Mouse (Mus musculus) liver, embryonic 15.5 days (tissue): Measurements from ENCODE around the gene Lrrc4b. TPM values are rescaled to one million over a fixed set of nuclear protein-coding genes. Genes with fewer than 3 reads are reported as not detected.

Experiments
- ATAC-seq: fragments of 200-750 bp; cut with Nextera tagmentation; 2 replicates; pipeline ENCODE4 v1.8.0; 2017; ENCODE audit warnings: moderate number of reproducible peaks, mild to moderate bottlenecking, moderate library complexity; ENCODE audit not compliant: insufficient read depth
- H3K27ac ChIP-seq: fragments of 300-500 bp; sonication (generic); replicated peaks from 2 replicates; pipeline ENCODE4 v1.5.1; 2015; ENCODE audit warnings: mild to moderate bottlenecking, inconsistent platforms
- H3K27me3 ChIP-seq: fragments of 300-500 bp; sonication (generic); 2 replicates; pipeline ENCODE4 v1.6.1; 2015; ENCODE audit warnings: mild to moderate bottlenecking, inconsistent platforms
- H3K36me3 ChIP-seq: fragments of 300-500 bp; sonication (generic); replicated peaks from 2 replicates; pipeline ENCODE4 v1.6.1; 2015; ENCODE audit warnings: moderate library complexity, mild to moderate bottlenecking, inconsistent platforms
- H3K4me1 ChIP-seq: fragments of 300-500 bp; sonication (generic); replicated peaks from 2 replicates; pipeline ENCODE4 v1.6.1; 2015; ENCODE audit warnings: inconsistent platforms
- H3K4me2 ChIP-seq: fragments of 300-500 bp; sonication (generic); 2 replicates; pipeline ENCODE4 v1.6.1; 2015; ENCODE audit warnings: moderate library complexity, mild to moderate bottlenecking, inconsistent platforms
- H3K4me3 ChIP-seq: fragments of 300-500 bp; sonication (generic); replicated peaks from 2 replicates; pipeline ENCODE4 v1.5.1; 2015; ENCODE audit warnings: mild to moderate bottlenecking, inconsistent platforms
- H3K9ac ChIP-seq: fragments of 300-500 bp; sonication (generic); 2 replicates; pipeline ENCODE4 v1.6.1; 2015; ENCODE audit warnings: moderate library complexity, mild to moderate bottlenecking, inconsistent platforms
- H3K9me3 ChIP-seq: fragments of 300-500 bp; sonication (generic); replicated peaks from 2 replicates; pipeline ENCODE4 v1.6.1; 2016; ENCODE audit warnings: inconsistent platforms
- WGBS: fragments of 180-500 bp; shearing (Covaris S2); methylation state at CpG from one replicate; pipeline ENCODE4 v1.1.7; 2015; ENCODE audit warnings: mixed read lengths; ENCODE audit not compliant: insufficient replicate concordance; 5-methylcytosine and 5-hydroxymethylcytosine counted together
- polyA plus RNA-seq: library from polyadenylated mRNA; unstranded; fragments of >200 nt; fragmentation: Nextera tagmentation; extraction: Ambion mirVana; gene quantifications from 2 replicates; pipeline ENCODE4 v1.2.1, GENCODE M21; 2015

Gene Lrrc4b
- polyA plus RNA-seq, 1 experiment from 2014 or later = not detected

DNA sequence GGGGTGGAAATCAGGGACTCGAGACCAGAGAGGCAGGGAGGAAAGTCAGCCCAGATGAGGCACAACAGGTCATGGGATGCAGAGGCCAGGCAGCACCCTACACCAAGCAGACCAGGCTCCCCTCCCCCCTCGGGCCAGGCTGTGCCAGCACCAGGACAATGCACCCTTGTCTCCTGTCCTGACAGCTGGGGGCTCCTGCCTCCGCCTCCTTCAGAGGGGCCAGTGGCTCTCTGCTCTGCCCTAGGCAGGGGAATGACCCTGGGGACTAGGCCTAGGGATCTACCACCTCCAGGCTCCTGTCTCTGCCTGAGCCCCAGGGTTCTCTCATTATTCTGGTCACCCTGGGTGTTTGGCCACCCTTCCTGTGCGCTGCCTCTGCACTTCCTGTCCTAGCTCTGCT lies 45.6 kb downstream of the Lrrc4b start:
- H3K27ac ChIP-seq = no peak overlapping the region; the same call in 1 of the 2 replicates
- H3K4me3 ChIP-seq = no peak overlapping the region
- peaks cover 68% of the 10 kb centered on the region for H3K27me3 ChIP-seq
- ATAC-seq = no peak
- no peak overlapping the region for H3K9ac ChIP-seq
- H3K4me2 ChIP-seq = no peak overlapping the region
- H3K4me1 ChIP-seq = peaks cover 66% of the 10 kb centered on the region
- 23% methylated on average over 4 of the region's 4 CpGs for WGBS
- H3K36me3 ChIP-seq = peaks cover 24% of the 10 kb centered on the region
- H3K9me3 ChIP-seq = no peaks in the 10 kb centered on the region

DNA sequence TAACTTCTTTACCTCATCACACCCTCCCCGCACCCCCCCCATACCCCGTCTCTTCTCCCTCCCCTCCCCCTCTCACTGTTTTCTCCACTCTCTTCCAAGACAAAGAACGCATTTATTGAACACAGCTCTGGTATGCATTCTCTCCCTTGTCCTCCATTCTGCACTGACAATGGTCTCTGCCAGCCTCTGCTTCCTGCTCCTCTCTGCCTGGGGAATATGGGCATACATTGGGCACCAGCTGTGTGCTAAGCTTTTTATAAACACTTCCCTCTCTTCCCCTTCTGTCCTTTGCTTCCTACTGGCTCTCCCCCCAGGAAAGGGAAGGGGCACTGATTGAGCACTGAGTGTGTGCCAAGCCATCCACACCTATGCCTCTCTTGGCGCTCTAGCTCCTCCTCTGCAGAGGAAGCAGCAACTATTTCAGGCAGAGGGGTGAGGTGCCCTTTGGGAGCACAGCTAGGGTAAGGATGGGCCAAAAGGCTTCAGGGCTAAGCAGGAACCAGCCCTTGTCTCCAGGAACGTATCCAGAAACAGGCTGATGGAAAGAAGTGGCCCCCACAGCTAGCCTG lies 46.3 kb downstream of the Lrrc4b start:
- Histone ChIP-seq H3K27ac (no peak overlapping the region), H3K36me3 (peaks cover 16% of the 10 kb centered on the region), H3K4me1 (peaks cover 61% of the 10 kb centered on the region), H3K4me2 (no peak overlapping the region), H3K4me3 (no peak overlapping the region), H3K9me3 (no peaks in the 10 kb centered on the region), H3K27me3 (peaks cover 75% of the 10 kb centered on the region), H3K9ac (no peak overlapping the region)
- 25% methylated on average over 5 of the region's 5 CpGs for WGBS
- no peak for ATAC-seq

DNA sequence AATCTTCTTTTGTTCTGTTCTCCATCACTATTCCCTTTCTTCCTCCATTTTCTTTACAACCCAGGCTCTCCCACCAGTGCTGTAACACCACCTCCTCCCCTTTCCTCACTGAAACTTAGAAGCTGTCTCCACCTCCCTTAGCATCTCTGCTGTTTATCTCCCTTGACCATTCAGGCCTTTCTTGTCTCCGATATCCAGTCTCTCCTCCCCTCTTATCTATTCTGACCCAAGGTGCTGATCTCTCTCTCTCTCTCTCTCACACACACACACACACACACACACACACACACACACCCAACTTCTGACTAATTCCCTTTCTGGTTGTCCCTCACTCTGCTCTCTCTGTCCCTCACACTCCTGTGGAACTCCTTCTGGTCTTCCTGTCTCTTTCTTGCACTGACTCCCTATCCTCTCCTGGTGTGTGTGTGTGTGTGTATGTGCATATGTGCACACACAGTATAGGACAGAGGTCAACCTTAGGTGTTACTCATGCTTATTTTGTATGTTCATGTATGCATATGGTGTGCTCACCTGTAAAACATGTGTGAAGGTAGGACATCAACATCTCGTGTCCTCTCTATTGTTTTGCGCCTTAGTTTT lies 54.1 kb downstream of the Lrrc4b start:
- no peaks in the 10 kb centered on the region for H3K9me3 ChIP-seq
- 43% methylated on average over 3 of the region's 3 CpGs for WGBS
- ATAC-seq = peak; percentile 97
- H3K4me3 ChIP-seq = peak overlapping the region; percentile 22
- peak overlapping the region; percentile 91 for H3K27ac ChIP-seq
- H3K4me2 ChIP-seq = peak overlapping the region; percentile 72
- peaks cover 43% of the 10 kb centered on the region for H3K27me3 ChIP-seq
- H3K36me3 ChIP-seq = no peaks in the 10 kb centered on the region
- H3K9ac ChIP-seq = peak overlapping the region; percentile 58
- peaks cover 58% of the 10 kb centered on the region for H3K4me1 ChIP-seq

DNA sequence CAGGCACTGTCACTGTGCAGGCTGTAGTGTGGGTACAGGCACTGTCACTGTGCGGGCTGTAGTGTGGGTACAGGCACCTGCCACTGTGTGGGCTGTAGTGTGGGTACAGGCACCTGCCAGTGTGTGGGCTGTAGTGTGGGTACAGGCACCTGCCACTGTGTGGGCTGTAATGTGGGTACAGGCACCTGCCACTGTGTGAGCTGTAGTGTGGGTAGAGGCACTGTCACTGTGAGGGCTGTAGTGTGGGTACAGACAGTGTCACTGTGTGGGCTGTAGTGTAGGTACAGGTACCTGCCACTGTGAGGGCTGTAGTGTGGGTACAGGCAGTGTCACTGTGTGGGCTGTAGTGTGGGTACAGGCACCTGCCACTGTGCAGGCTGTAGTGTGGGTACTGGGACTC lies 55.3 kb downstream of the Lrrc4b start:
- H3K4me2 ChIP-seq = no peak overlapping the region
- no peaks in the 10 kb centered on the region for H3K9me3 ChIP-seq
- H3K27me3 ChIP-seq = peaks cover 31% of the 10 kb centered on the region
- no peak for ATAC-seq
- no peak overlapping the region for H3K4me3 ChIP-seq
- H3K27ac ChIP-seq = peak overlapping the region; percentile 71
- no peak overlapping the region for H3K9ac ChIP-seq
- WGBS = 87% methylated on average over 1 of the region's 1 CpGs
- 0 out of 2 replicates have a peak, but pooled peaks cover 6% of the 10 kb centered on the region for H3K36me3 ChIP-seq
- peaks cover 49% of the 10 kb centered on the region for H3K4me1 ChIP-seq

DNA sequence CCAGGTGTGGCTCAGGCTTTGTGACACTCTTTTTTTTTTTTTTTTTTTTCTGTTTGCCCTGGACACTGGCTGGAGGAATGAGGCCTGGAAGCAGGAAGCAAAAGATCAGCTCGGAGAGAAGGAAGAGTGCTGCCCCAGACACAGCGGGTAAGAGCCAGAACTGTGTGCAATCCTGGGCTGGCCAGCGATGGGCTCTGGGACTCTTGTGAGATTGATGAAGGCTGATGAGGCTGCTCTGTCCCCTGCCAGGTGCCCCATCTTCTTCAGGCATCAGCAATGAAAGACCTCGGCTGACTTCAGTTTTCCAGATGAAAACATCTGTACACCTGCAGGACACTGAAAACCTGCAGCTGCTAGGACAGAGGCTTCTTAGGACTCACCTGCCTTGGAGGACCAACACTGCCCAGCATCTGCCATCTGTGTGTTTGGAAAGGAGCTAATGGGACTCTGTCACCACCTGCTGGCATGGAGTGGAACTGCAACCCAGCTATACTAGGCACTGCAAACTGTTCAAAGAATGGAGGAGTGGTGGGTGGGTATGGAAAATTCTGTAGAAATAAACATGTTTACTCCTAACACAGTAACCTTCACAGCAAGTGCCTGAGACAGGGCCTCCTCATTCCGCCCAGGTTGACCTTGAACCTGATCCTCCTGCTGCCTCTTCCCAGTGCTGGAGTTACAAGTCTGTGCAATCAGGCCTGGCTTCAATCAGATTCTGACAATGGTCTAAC lies 56.2 kb downstream of the Lrrc4b start:
- WGBS = 40% methylated on average over 5 of the region's 5 CpGs
- no peak overlapping the region for H3K4me2 ChIP-seq
- H3K27me3 ChIP-seq = peaks cover 22% of the 10 kb centered on the region
- ATAC-seq = no peak; the same call in 1 of the 2 replicates
- peaks cover 49% of the 10 kb centered on the region for H3K4me1 ChIP-seq
- H3K9me3 ChIP-seq = no peaks in the 10 kb centered on the region
- H3K9ac ChIP-seq = no peak overlapping the region
- no peak overlapping the region for H3K4me3 ChIP-seq
- peaks cover 13% of the 10 kb centered on the region for H3K36me3 ChIP-seq
- peak overlapping the region; percentile 71 for H3K27ac ChIP-seq

DNA sequence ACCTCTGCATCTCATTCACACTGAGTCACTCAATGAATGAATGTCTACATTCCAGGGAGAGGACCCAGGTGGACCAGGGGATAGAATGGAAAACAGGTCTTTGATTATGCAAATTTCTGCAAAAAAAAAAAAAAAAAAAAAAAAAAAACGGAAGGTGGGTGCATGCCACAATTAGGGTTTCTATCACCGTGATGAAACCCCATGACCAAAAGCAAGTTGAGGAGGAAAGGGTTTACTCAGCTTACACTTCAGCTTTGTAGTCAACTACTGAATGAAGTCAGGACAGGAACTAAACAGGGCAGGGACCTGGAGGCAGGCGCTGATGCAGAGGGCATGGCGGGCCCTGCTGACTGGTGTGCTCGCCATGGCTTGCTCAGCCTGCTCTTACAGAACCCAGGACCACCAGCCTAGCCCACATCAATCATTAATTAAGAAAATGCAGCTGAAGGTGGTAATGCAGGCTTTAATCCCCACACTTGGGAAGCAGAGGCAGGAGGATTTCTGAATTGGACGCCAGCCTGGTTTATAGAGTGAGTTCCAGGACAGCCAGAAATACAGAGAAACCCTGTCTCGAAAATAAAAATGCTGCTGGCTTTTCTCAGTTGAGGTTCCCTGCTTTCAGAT lies 56.9 kb downstream of the Lrrc4b start:
- H3K9me3 ChIP-seq = no peaks in the 10 kb centered on the region
- no peak overlapping the region for H3K4me2 ChIP-seq
- H3K9ac ChIP-seq = no peak overlapping the region
- H3K4me1 ChIP-seq = peaks cover 42% of the 10 kb centered on the region
- no peak for ATAC-seq
- H3K27ac ChIP-seq = no peak overlapping the region
- H3K27me3 ChIP-seq = peaks cover 15% of the 10 kb centered on the region
- 64% methylated on average over 7 of the region's 7 CpGs for WGBS
- peaks cover 20% of the 10 kb centered on the region for H3K36me3 ChIP-seq
- H3K4me3 ChIP-seq = no peak overlapping the region

DNA sequence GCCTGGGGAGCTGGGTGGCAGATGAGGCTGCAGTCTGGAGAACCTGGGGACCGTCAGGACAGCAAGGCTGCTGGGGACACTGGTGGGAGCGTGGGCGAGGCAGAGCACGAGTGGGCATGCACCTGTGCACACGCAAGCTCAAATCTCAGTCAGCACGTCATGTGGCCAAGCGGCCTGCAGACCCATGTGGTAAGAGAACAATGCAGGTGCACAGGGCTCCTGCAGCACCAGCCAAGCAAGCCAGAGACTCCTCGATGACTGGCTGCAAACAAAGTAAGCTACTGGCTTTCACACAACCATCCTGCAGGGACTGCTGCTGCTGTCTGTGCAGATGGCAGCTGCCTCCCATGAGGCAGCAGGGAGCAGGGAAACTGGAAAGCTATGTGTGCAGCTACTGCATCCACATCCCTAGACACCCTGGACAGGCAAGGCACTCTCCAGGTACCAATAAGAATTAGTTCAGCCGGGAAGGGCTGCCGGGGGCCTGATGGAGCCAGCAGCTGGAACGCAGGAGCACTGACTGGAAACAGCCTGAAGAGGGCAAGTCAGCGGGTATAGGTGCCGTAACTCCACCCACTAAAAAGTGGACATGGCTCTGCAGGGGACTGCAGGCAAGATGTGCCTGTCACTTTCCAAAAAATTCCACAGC lies 58.2 kb downstream of the Lrrc4b start:
- Histone ChIP-seq H3K4me2 (no peak overlapping the region), H3K4me3 (no peak overlapping the region), H3K36me3 (peaks cover 33% of the 10 kb centered on the region), H3K27ac (no peak overlapping the region), H3K4me1 (peaks cover 30% of the 10 kb centered on the region), H3K27me3 (peaks cover 5% of the 10 kb centered on the region; the same call in 1 of the 2 replicates), H3K9me3 (no peaks in the 10 kb centered on the region), H3K9ac (no peak overlapping the region)
- no peak for ATAC-seq
- WGBS = 71% methylated on average over 13 of the region's 13 CpGs

DNA sequence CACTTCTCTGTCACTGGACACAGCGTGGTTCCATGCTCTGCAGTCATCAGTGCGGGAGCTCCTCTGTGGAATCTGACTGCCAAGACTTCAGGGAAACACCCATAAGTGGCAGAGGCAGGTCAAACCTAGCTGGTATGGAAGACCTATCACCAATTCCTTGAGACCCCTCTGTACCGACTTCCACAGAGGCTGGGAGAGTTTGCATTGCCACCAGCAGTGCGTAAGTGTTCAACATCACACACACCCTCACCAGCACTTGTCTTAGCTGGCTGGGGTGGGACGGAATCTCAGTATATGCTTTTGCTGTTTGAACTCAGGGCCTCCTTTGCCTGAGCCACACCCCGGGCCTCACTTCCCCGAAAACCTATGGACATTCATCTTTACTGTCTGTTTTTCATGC lies 59.1 kb downstream of the Lrrc4b start:
- peaks cover 42% of the 10 kb centered on the region for H3K36me3 ChIP-seq
- H3K4me1 ChIP-seq = peaks cover 21% of the 10 kb centered on the region
- H3K9ac ChIP-seq = no peak overlapping the region
- no peak for ATAC-seq
- 82% methylated on average over 7 of the region's 7 CpGs for WGBS
- no peak overlapping the region for H3K27ac ChIP-seq
- no peak overlapping the region for H3K4me3 ChIP-seq
- no peaks in the 10 kb centered on the region for H3K9me3 ChIP-seq
- H3K4me2 ChIP-seq = no peak overlapping the region
- H3K27me3 ChIP-seq = no peaks in the 10 kb centered on the region

DNA sequence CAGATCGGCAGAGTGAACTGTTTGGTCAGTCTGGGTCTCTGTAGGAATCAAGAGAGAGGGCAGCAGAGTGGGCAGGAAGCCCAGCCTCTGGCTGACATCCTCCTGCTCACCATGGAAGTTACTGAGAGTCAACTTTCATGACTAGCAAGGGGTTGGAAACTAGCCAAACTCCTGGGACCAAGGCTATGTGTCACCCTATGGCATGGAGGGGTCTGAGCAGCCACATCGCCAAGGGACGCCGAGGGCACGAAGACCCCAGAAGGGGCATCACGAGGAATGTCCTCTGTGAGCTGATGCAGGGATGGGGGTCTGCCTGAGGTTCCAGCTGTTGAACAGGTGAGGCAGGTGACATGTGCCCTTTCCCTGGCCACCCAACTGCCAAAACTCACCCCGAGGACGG lies 59.7 kb downstream of the Lrrc4b start:
- Histone ChIP-seq H3K36me3 (peaks cover 48% of the 10 kb centered on the region), H3K27me3 (no peaks in the 10 kb centered on the region), H3K4me3 (no peak overlapping the region), H3K9ac (no peak overlapping the region), H3K9me3 (no peaks in the 10 kb centered on the region), H3K4me1 (peaks cover 15% of the 10 kb centered on the region), H3K27ac (no peak overlapping the region), H3K4me2 (no peak overlapping the region)
- 79% methylated on average over 8 of the region's 8 CpGs for WGBS
- no peak for ATAC-seq

DNA sequence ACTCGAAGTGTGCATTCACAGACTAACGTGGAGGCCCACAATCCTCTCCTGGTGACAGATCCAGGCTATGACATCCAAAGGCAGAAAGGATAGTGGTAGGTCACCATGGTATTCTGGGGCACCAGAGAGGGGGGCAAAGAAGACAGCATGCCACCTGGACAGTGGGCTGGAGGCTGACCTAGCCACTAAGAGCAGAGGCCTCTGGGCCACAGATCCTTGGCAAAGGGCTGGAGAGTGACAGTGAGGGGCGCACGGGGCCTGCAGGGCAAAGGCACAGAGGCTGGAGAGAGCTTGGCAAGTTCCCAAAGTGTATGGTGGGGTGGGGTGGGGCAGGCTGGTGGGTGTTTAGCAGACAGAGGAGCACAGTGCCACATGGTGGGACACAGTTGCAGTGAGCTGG lies 61.5 kb downstream of the Lrrc4b start:
- Histone ChIP-seq H3K4me1 (peaks cover 14% of the 10 kb centered on the region), H3K4me3 (no peak overlapping the region), H3K9me3 (no peaks in the 10 kb centered on the region), H3K27ac (no peak overlapping the region), H3K36me3 (peaks cover 60% of the 10 kb centered on the region), H3K27me3 (no peaks in the 10 kb centered on the region), H3K9ac (no peak overlapping the region), H3K4me2 (no peak overlapping the region)
- 79% methylated on average over 4 of the region's 4 CpGs for whole genome bisulfite sequencing
- no peak for ATAC-seq

DNA sequence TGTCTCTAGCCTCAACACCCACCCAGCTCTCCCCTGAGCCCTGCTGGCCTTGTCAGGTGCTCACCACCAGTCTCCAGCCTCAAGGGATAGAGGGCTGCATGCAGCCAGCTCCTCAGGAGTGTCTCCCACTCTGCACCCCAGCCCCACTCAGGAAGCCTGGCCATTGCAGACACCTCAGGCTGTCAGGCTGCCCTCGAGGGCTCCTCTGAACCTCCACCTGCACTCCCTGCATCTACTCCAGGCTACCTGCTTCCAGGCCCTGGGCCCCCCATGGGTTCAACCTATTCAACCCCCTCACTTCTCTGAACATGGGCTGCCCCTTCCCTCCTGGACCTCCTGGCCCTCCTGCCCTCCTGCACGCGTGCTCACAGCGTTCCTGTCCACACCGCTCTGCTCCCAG lies 62.6 kb downstream of the Lrrc4b start:
- no peak for ATAC-seq
- Histone ChIP-seq H3K27me3 (no peaks in the 10 kb centered on the region), H3K9ac (no peak overlapping the region), H3K4me2 (no peak overlapping the region), H3K36me3 (peaks cover 60% of the 10 kb centered on the region), H3K27ac (no peak overlapping the region), H3K9me3 (no peaks in the 10 kb centered on the region), H3K4me3 (no peak overlapping the region), H3K4me1 (peaks cover 21% of the 10 kb centered on the region)
- 84% methylated on average over 5 of the region's 5 CpGs for WGBS
